Mouse (Mus musculus) liver, adult 2 months (tissue): ENCODE results near the gene Zfand2a. TPM values are rescaled to one million over a fixed set of nuclear protein-coding genes. Genes with fewer than 3 reads are reported as not detected.
A peak's percentile ranks its signal among the peaks of the same experiment; 100 is the strongest.

Experiments
- DNase-seq: peaks from one replicate; pipeline ENCODE4 v3.0.0-alpha.2; 2011; ENCODE audit warnings: low read depth, low spot score; ENCODE audit errors: extremely low read depth
- H3K27ac ChIP-seq: fragments of 200-500 bp; replicated peaks from 2 replicates; pipeline ENCODE4 v1.5.1; 2012; ENCODE audit warnings: low read depth, mild to moderate bottlenecking, control low read depth, inconsistent platforms, low read length; ENCODE audit not compliant: insufficient read depth
- H3K27me3 ChIP-seq: fragments of 200-500 bp; 2 replicates; pipeline ENCODE4 v1.6.1; 2012; ENCODE audit warnings: mild to moderate bottlenecking, moderate library complexity, low read length, inconsistent platforms; ENCODE audit not compliant: control insufficient read depth, insufficient read depth
- H3K36me3 ChIP-seq: fragments of 200-500 bp; 2 replicates; pipeline ENCODE4 v1.6.1; 2012; ENCODE audit warnings: low read length, inconsistent platforms; ENCODE audit not compliant: control insufficient read depth, insufficient read depth
- H3K4me1 ChIP-seq: fragments of 200-500 bp; 2 replicates; pipeline ENCODE4 v1.6.1; 2011; ENCODE audit warnings: low read length; ENCODE audit not compliant: control insufficient read depth, insufficient read depth
- H3K4me3 ChIP-seq: fragments of 200-500 bp; 2 replicates; pipeline ENCODE4 v1.5.1; 2011; ENCODE audit warnings: low read depth, mild to moderate bottlenecking, control low read depth, low read length, moderate library complexity; ENCODE audit not compliant: insufficient read depth
- H3K79me2 ChIP-seq: fragments of 200-500 bp; 2 replicates; pipeline ENCODE4 v1.6.1; 2012; ENCODE audit warnings: inconsistent platforms, mild to moderate bottlenecking, low read length, moderate library complexity; ENCODE audit not compliant: control insufficient read depth, insufficient read depth
- H3K9ac ChIP-seq: fragments of 200-500 bp; 2 replicates; pipeline ENCODE4 v1.6.1; 2012; ENCODE audit warnings: low read depth, mild to moderate bottlenecking, control low read depth, inconsistent platforms, low read length
- CTCF ChIP-seq: fragments of 200-500 bp; IDR thresholded peaks from 2 replicates; pipeline ENCODE4 v1.5.1; 2011; ENCODE audit warnings: low read depth, low read length, control low read depth
- POLR2A ChIP-seq: fragments of 200-500 bp; IDR thresholded peaks from 2 replicates; pipeline ENCODE4 v1.6.1; 2011; ENCODE audit warnings: low read length, control low read depth; ENCODE audit not compliant: insufficient read depth; ENCODE audit errors: extremely low read depth
- WGBS: fragments of 180-500 bp; shearing (Covaris S2); methylation state at CpG from one replicate; pipeline ENCODE4 v1.1.7; 2018; 5-methylcytosine and 5-hydroxymethylcytosine counted together
- polyA plus RNA-seq: library from polyadenylated mRNA; depleted of rRNA; stranded (reverse); fragments of >200 nt; gene quantifications from 2 replicates; pipeline ENCODE4 v1.2.3, GENCODE M21; 2012; rRNA removed
- total RNA-seq: library from RNA; depleted of rRNA; stranded (reverse); fragments of >200 nt; gene quantifications from 2 replicates; pipeline ENCODE4 v1.2.3, GENCODE M21; 2014; rRNA removed

Zfand2a gene
- total RNA-seq = 3.9 and 5.2 TPM in 2 replicates
- 6.4 and 6.5 TPM in 2 replicates for polyA plus RNA-seq

- Histone ChIP-seq H3K4me1 (peaks cover 6% of the 10 kb centered on the region; the same call in 1 of the 2 replicates), H3K27me3 (no peaks in the 10 kb centered on the region), H3K4me3 (peak within 1 kb of the TSS; percentile 73), H3K9ac (peak within 1 kb of the TSS; percentile 68), H3K79me2 (peaks cover 3% of the 10 kb centered on the region; the same call in 1 of the 2 replicates), H3K36me3 (peaks cover 4% of the 10 kb centered on the region), H3K27ac (peak within 1 kb of the TSS; percentile 53)
- TF ChIP-seq CTCF = no peak
- TF ChIP-seq POLR2A = peak; percentile 65; the same call in 1 of the 2 replicates
- 1% methylated on average over 42 of the region's 42 CpGs for WGBS
- DNase-seq = peak; percentile 97
These were observed at the start of gene Zfand2a for GRCm38 (mm10) chr5:139484185-139484814. TSS of gene Zfand2a (minus strand) at chr5:139484549.

- TF ChIP-seq POLR2A = no peak
- no peak for TF ChIP-seq CTCF
- H3K79me2 ChIP-seq = no peaks in the 10 kb centered on the region
- DNase-seq = no peak
- no peaks in the 10 kb centered on the region for H3K4me1 ChIP-seq
- no peak overlapping the region for H3K9ac ChIP-seq
- no peaks in the 10 kb centered on the region for H3K36me3 ChIP-seq
- no peak overlapping the region for H3K4me3 ChIP-seq
- H3K27me3 ChIP-seq = no peaks in the 10 kb centered on the region; the same call in 1 of the 2 replicates
- H3K27ac ChIP-seq = no peak overlapping the region
- 63% methylated on average over 7 of the region's 7 CpGs for WGBS
These were observed 44.5 kb upstream of the Zfand2a start for GRCm38 (mm10) chr5:139528851-139529250.

GRCm38 (mm10) chr5:139521987-139522386 is 37.6 kb upstream of the Zfand2a start:
- no peaks in the 10 kb centered on the region for H3K36me3 ChIP-seq
- H3K9ac ChIP-seq = no peak overlapping the region
- no peaks in the 10 kb centered on the region for H3K79me2 ChIP-seq
- no peaks in the 10 kb centered on the region for H3K4me1 ChIP-seq
- no peak overlapping the region for H3K27ac ChIP-seq
- TF ChIP-seq POLR2A (no peak), CTCF (no peak)
- H3K27me3 ChIP-seq = no peaks in the 10 kb centered on the region
- WGBS = 79% methylated on average over 10 of the region's 10 CpGs
- DNase-seq = no peak
- H3K4me3 ChIP-seq = no peak overlapping the region

GRCm38 (mm10) chr5:139520069-139520834 is 35.9 kb upstream of the Zfand2a start:
- TF ChIP-seq CTCF (no peak), POLR2A (no peak)
- Histone ChIP-seq H3K4me3 (no peak overlapping the region), H3K27ac (no peak overlapping the region), H3K9ac (no peak overlapping the region), H3K36me3 (no peaks in the 10 kb centered on the region), H3K79me2 (no peaks in the 10 kb centered on the region), H3K27me3 (no peaks in the 10 kb centered on the region), H3K4me1 (no peaks in the 10 kb centered on the region)
- WGBS = 56% methylated on average over 14 of the region's 14 CpGs
- no peak for DNase-seq

GRCm38 (mm10) chr5:139516281-139516680 is 31.9 kb upstream of the Zfand2a start:
- 0 out of 2 replicates have a peak, but pooled peaks cover 4% of the 10 kb centered on the region for H3K27me3 ChIP-seq

More at GRCm38 (mm10) chr5:139516281-139516680, 31.9 kb upstream of the Zfand2a start:
- no peak overlapping the region for H3K27ac ChIP-seq
- H3K4me1 ChIP-seq = no peaks in the 10 kb centered on the region
- 28% methylated on average over 11 of the region's 11 CpGs for WGBS
- no peak for DNase-seq
- TF ChIP-seq CTCF (no peak), POLR2A (no peak)
- H3K36me3 ChIP-seq = no peaks in the 10 kb centered on the region
- H3K9ac ChIP-seq = no peak overlapping the region
- no peaks in the 10 kb centered on the region for H3K79me2 ChIP-seq
- no peak overlapping the region for H3K4me3 ChIP-seq
